Mouse (Mus musculus) inflammation-experienced regulatory T-cells (primary cell): ENCODE measurements around the gene Sap30. TPM values are rescaled to one million over a fixed set of nuclear protein-coding genes. Genes with fewer than 3 reads are reported as not detected.

Source experiments
- polyA plus RNA-seq, 2 experiments: library from polyadenylated mRNA; unstranded; fragments of 100-300 nt; shearing (Covaris generic); gene quantifications; one replicate each; pipeline ENCODE4 v1.2.1; 2017

The Sap30 gene
- 10 to 100 TPM in 1 of 2 experiments, 1 to 10 TPM in 1; 4.2 to 15.2 TPM for polyA plus RNA-seq

GRCm38 (mm10) chr8:57487441-57488155, at the start of gene Sap30:
Gene Sap30, minus strand, starts transcription at chr8:57487860.

GRCm38 (mm10) chr8:57511316-57512118, 23.9 kb upstream of the Sap30 start, which contains the start of gene Hmgb2:
Gene Hmgb2, plus strand, starts transcription at chr8:57511907.

GRCm38 (mm10) chr8:57455765-57456164, 31.9 kb downstream of the Sap30 start, which contains the start of gene Scrg1:
Gene Scrg1, plus strand, starts transcription at chr8:57455923.

Other genes with a start within 250 kb of the Sap30 start
- not detected for gene Hand2, start 166.9 kb downstream of the Sap30 start, polyA plus RNA-seq
- gene Scrg1, start 31.9 kb downstream of the Sap30 start, polyA plus RNA-seq: under 1 TPM in 1 of 2 experiments, not detected in 1; 0.42 TPM
- 100 to 1,000 TPM in 1 of 2 experiments, 10 to 100 TPM in 1; 85.5 to 101 TPM for gene Hmgb2, start 24.0 kb upstream of the Sap30 start, polyA plus RNA-seq
- gene Galnt7, start 165.2 kb upstream of the Sap30 start, polyA plus RNA-seq: 10 to 100 TPM; 26.9 to 44.4 TPM